Mouse (Mus musculus) adrenal gland, adult 18-20 months (tissue): ENCODE measurements at regions not wholly inside any gene's neighbourhood (a gene's known extent, or its start where the extent isn't known, plus 50 kb on each side); places are given as distances from the start of the nearest gene placed in this dataset.

ENCODE experiments used
- DNase-seq, 2 experiments: peaks; one replicate each; pipeline ENCODE4 v3.0.0; 2021 to 2022; ENCODE audit warnings: low spot score in 2 of 2

DNA sequence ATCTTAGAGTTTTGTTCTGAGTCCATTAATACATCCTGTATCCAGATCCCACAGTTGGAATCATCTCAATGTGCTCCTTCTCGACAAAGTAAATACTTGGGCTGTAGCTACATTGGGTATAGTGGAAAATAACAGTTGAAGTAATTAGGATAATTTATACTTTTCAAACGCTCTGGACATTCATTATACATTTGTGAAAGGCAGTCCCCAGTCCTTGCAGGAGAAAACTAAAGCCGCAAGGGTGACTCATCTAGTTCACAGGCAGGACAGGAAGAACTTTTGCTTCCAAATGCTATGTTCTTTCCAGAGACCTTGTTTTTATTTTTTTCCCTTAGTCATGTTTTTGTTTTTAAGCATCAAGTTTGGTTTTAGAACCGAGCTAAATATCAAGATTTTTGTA, 218.8 kb downstream of the Gpr37 start:
- no peak for DNase-seq

DNA sequence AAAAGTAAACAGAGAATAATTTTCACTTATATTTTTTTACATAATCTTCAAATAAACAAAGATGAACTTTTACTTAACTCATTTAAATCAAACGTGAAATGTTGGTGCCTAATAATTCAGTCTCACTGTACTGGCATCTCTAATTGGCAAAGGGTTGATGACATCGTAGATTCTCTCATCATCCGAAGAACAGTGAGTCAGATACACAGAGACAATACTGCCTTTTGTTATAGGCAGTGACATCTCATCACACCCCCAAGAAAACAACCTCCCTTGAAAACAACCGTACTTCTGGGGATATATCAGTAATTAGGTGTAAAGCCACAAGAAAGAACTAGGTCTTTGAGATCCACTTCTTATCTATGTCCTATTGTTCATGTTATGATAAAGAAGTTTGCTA, 227.5 kb downstream of the Gpr37 start:
- DNase-seq = no peak

- DNase-seq = peak in 1 of 2 experiments; percentile 13
Observed at GRCm38 (mm10) chr6:25450451-25450850, 240.1 kb downstream of the Gpr37 start.

GRCm38 (mm10) chr6:25449968-25450367, 240.6 kb downstream of the Gpr37 start:
- no peak for DNase-seq

- DNase-seq = no peak
Observed at GRCm38 (mm10) chr6:25445351-25445940, 245.1 kb downstream of the Gpr37 start.

GRCm38 (mm10) chr6:25444092-25444491, 246.4 kb downstream of the Gpr37 start:
- DNase-seq = no peak

DNA sequence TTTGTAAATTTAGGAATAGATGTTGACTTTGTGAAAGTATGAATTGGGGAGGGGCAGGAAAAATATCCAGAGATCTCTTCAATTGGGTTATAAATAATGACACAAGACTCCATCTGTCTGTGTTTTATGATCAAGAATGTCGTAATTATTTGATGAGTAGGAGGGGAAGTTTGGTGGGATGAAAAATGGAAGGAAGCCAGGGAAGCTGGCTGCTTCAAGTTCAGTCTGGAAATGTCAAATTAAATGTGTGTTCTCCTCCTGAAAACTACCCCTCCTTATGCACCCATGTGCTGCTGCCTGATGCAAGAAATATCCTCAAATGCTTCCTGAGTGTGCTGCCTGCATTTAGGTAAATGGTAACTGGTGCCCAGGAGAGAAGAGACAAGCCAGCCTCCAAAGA, 246.8 kb downstream of the Gpr37 start:
- DNase-seq = no peak

DNA sequence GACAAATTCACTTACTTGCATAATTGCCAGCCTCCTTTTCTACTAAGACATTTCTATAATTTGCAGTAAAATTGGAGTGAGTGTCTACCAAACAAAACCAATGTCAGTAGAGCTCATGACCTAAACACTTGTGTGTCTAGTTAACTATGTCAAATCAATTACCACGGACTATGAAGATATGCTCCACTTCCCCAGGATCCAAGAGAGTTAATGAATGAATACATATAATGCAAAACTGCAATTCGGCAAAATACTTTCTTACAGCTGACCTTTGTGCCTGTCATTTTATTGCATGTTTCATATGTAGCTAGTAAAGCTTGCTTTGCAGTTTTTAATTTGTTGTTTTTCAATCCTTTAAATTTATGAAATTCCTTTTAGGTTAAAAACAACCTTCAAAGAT, 248.4 kb downstream of the Gpr37 start:
- no peak for DNase-seq

DNA sequence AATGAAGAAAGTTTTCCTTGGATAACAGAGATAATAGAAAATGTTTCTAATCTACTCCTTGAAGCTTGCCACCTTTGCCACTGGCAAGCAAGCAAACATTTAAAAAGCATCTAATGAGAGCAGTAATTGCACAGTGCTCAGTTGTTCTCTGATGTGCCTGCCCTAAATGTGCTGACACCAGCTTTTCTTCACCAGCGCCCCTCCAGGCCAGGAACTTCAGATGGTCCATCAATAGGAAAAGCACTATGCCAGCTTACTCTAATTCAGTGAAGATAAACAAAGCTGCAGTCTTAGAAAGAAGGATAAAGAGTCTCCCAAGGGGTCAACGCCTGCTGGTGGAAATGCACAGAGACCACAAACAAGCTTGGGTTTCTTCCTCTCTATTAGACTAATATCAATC, 252.7 kb downstream of the Gpr37 start:
- no peak for DNase-seq

DNA sequence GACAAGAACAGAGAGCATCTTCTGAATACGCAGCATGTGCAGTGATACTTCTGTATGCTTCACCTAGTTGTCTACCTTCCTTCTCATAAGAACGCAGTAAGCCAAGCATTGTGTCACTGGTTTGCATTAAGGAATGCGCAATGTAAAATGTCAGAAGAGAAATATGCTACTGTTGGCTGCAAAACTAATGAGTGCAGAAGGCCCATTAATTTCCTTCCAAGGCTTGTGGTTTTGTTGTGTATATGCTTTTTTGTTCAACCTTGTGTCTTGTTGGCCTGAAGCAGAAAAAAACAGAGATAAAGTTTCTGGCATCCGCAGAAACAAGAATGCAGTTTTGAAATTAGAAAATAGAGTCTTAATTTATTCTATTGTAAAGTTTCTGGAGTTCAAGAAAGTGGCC, 261.5 kb downstream of the Gpr37 start:
- no peak for DNase-seq

- no peak for DNase-seq
Observed at GRCm38 (mm10) chr6:25418820-25419219, 271.7 kb downstream of the Gpr37 start.

GRCm38 (mm10) chr6:25389841-25390240, 300.7 kb downstream of the Gpr37 start:
- no peak for DNase-seq
